27 mouse cellular contexts compared by ENCODE assay signal in genomic region chr17:31832577-31832964, GRCm38 (mm10). TPM values are rescaled to one million over a fixed set of nuclear protein-coding genes. Genes with fewer than 3 reads are reported as not detected.
A peak's percentile ranks its signal among the peaks of the same experiment; 100 is the strongest.
DNase-seq lines count a peak whose midpoint lies in the region; ATAC-seq and TF ChIP-seq lines count a peak whose summit lies in the region.
"Had no signal": no experiment of that assay in that cellular context is flagged by ENCODE, and none has a peak within 500 bp of the region (broad histone marks: within the 10 kb centered on the region; RNA-seq: fewer than 3 reads in every experiment).

No protein-coding gene starts in this region.

- H3K27ac ChIP-seq in liver, adult 2 months (replicated peaks; ENCODE audit: insufficient read depth, low read depth, low read length): no peak overlapping the region
- H3K27ac ChIP-seq in liver, embryonic 11.5 days (ENCODE audit: low read depth, low read length): no peak overlapping the region
- H3K27ac ChIP-seq in limb, embryonic 10.5 days: peak overlapping the region; percentile 74; the same call in 1 of the 2 replicates
- H3K27ac ChIP-seq: embryonic facial prominence, embryonic 12.5 days; hindbrain, embryonic 13.5 days had no signal

- H3K4me2 ChIP-seq in liver, embryonic 11.5 days: no peak overlapping the region
- H3K4me2 ChIP-seq: embryonic facial prominence, embryonic 12.5 days; embryonic facial prominence, embryonic 15.5 days; heart, embryonic 11.5 days; hindbrain, embryonic 13.5 days had no signal

- 39% methylated on average over 9 of the region's 9 CpGs for WGBS in liver, adult 2 months
- 84% methylated on average over 9 of the region's 9 CpGs for WGBS in liver, embryonic 11.5 days
- WGBS in limb, embryonic 10.5 days: 93% methylated on average over 9 of the region's 9 CpGs

- H3K4me3 ChIP-seq in liver, adult 2 months (ENCODE audit: insufficient read depth, low read depth, low read length): no peak overlapping the region
- no peak overlapping the region for H3K4me3 ChIP-seq in liver, embryonic 11.5 days (ENCODE audit: low read depth, low read length)
- peak overlapping the region; percentile 8 for H3K4me3 ChIP-seq in megakaryocyte, embryonic 14.5 days (replicated peaks)
- no peak overlapping the region for H3K4me3 ChIP-seq in limb, embryonic 10.5 days
- H3K4me3 ChIP-seq: embryonic facial prominence, embryonic 12.5 days; embryonic facial prominence, embryonic 15.5 days; gastrocnemius, adult 2 months; hindbrain, embryonic 10.5 days; hindbrain, embryonic 13.5 days had no signal

- H3K9me3 ChIP-seq in liver, embryonic 11.5 days (ENCODE audit: control insufficient read depth, low read length): no peaks in the 10 kb centered on the region
- H3K9me3 ChIP-seq in megakaryocyte, embryonic 14.5 days: peaks cover 15% of the 10 kb centered on the region
- H3K9me3 ChIP-seq in limb, embryonic 10.5 days (replicated peaks): no peaks in the 10 kb centered on the region
- H3K9me3 ChIP-seq: embryonic facial prominence, embryonic 12.5 days; embryonic facial prominence, embryonic 15.5 days; hindbrain, embryonic 13.5 days had no signal

- no peak overlapping the region for H3K9ac ChIP-seq in liver, adult 2 months (ENCODE audit: low read depth, low read length)
- H3K9ac ChIP-seq in liver, embryonic 11.5 days (ENCODE audit: low read depth, low read length): no peak overlapping the region
- H3K9ac ChIP-seq: embryonic facial prominence, embryonic 12.5 days; embryonic facial prominence, embryonic 15.5 days; forebrain, postnatal 0 days; hindbrain, embryonic 13.5 days had no signal

- ATAC-seq in liver, embryonic 11.5 days (replicated peaks; ENCODE audit: low FRiP score): no peak
- ATAC-seq in megakaryocyte, adult 5-6 weeks (ENCODE audit: poor library complexity, severe bottlenecking): no peak
- ATAC-seq: forebrain, embryonic 14.5 days; forebrain, postnatal 0 days; hindbrain, embryonic 16.5 days; Patski had no signal

- H3K36me3 ChIP-seq in liver, adult 2 months (ENCODE audit: control insufficient read depth, insufficient read depth, low read length): no peaks in the 10 kb centered on the region
- no peaks in the 10 kb centered on the region for H3K36me3 ChIP-seq in liver, embryonic 11.5 days (ENCODE audit: control insufficient read depth, insufficient read depth, low read length)
- H3K36me3 ChIP-seq in megakaryocyte, embryonic 14.5 days (replicated peaks; ENCODE audit: low read length): no peaks in the 10 kb centered on the region
- no peaks in the 10 kb centered on the region for H3K36me3 ChIP-seq in limb, embryonic 10.5 days
- H3K36me3 ChIP-seq: embryonic facial prominence, embryonic 12.5 days; embryonic facial prominence, embryonic 15.5 days; G1E; hindbrain, embryonic 10.5 days; hindbrain, embryonic 13.5 days had no signal

- no peak for TF ChIP-seq CTCF in liver, adult 2 months (IDR thresholded peaks at IDR 0.05; ENCODE audit: low read depth, low read length)

- intact Hi-C loops in heart, postnatal 25 days (cut with DNase I): loop anchor here (5.0 kb wide), 1 partner anchor 40 kb away; no protein-coding TSS in a partner anchor
- intact Hi-C loops in left cerebral cortex, postnatal 25 days (cut with DNase I): no loop called here

- H3K79me2 ChIP-seq in liver, adult 2 months (ENCODE audit: control insufficient read depth, insufficient read depth, low read length): no peaks in the 10 kb centered on the region

- no peaks in the 10 kb centered on the region for H3K27me3 ChIP-seq in liver, adult 2 months (ENCODE audit: control insufficient read depth, insufficient read depth, low read length)
- H3K27me3 ChIP-seq in liver, embryonic 11.5 days (replicated peaks; ENCODE audit: control insufficient read depth, insufficient read depth, low read length): no peaks in the 10 kb centered on the region
- peaks cover 82% of the 10 kb centered on the region for H3K27me3 ChIP-seq in megakaryocyte, embryonic 14.5 days (replicated peaks)
- H3K27me3 ChIP-seq in limb, embryonic 10.5 days (ENCODE audit: low read depth, poor library complexity, severe bottlenecking): no peaks in the 10 kb centered on the region
- H3K27me3 ChIP-seq: embryonic facial prominence, embryonic 12.5 days; embryonic facial prominence, embryonic 15.5 days; hindbrain, embryonic 13.5 days; Patski had no signal

- peaks cover 5% of the 10 kb centered on the region; the same call in 1 of the 2 replicates for H3K4me1 ChIP-seq in liver, adult 2 months (ENCODE audit: control insufficient read depth, insufficient read depth, low read length)
- H3K4me1 ChIP-seq in liver, embryonic 11.5 days (replicated peaks; ENCODE audit: control insufficient read depth, insufficient read depth, low read length): peaks cover 8% of the 10 kb centered on the region
- peaks cover 57% of the 10 kb centered on the region for H3K4me1 ChIP-seq in megakaryocyte, embryonic 14.5 days
- H3K4me1 ChIP-seq in limb, embryonic 10.5 days: peaks cover 44% of the 10 kb centered on the region

- peak; percentile 88 for DNase-seq in heart, adult 11 months
- DNase-seq in heart, postnatal 25 days (ENCODE audit: low spot score): no peak
- peak; percentile 70 for DNase-seq in liver, adult 2 months (ENCODE audit: extremely low read depth, low read depth, low spot score)
- no peak for DNase-seq in liver, embryonic 11.5 days (ENCODE audit: low spot score)
- no peak for DNase-seq in limb, embryonic 10.5 days (ENCODE audit: low spot score)
- DNase-seq in left cerebral cortex, postnatal 25 days (ENCODE audit: low spot score in 2 of 2): no peak
- DNase-seq: adrenal gland, postnatal 10 days; adrenal gland, postnatal 36 days; cerebellum, adult 18-20 months; cerebellum, adult 9-10 months; cerebellum, postnatal 14 days; forebrain, postnatal 0 days; gastrocnemius, adult 2 months; gastrocnemius, postnatal 14 days; heart, adult 18-20 months; heart, postnatal 36 days had no signal

- TF ChIP-seq POLR2A in liver, adult 2 months (IDR thresholded peaks at IDR 0.05; ENCODE audit: extremely low read depth, insufficient read depth, low read length): no peak

RNA-seq across cellular contexts. Expression of gene Sik1, which starts 23.0 kb away (rescaled TPM):
- 10 to 100 TPM; 18.7 to 29.0 TPM for total RNA-seq in heart, postnatal 25 days (2021)
- total RNA-seq in liver, adult 2 months (2014; rRNA removed): 2.7 and 6.6 TPM in 2 replicates
- 8.0 and 10.5 TPM in 2 replicates for polyA plus RNA-seq in liver, adult 2 months (2012; rRNA removed)
- polyA plus RNA-seq in liver, embryonic 11.5 days (2014; fragmentation: Nextera tagmentation; extraction: Ambion mirVana): 10.4 and 11.2 TPM in 2 replicates
- polyA plus RNA-seq in megakaryocyte, embryonic 14.5 days (2012; ENCODE audit: insufficient read depth, low replicate concordance): 8.7 and 12.8 TPM in 2 replicates
- 29.9 and 37.6 TPM in 2 replicates for total RNA-seq in megakaryocyte, adult 5-6 weeks (2015)
- total RNA-seq in megakaryocyte, adult 5-6 weeks (2017): 30.6 and 31.2 TPM in 2 replicates
- polyA plus RNA-seq in limb, embryonic 10.5 days (2016; fragmentation: Nextera tagmentation; extraction: Ambion mirVana): 10.3 and 13.4 TPM in 2 replicates
- 10 to 100 TPM; 20.2 to 20.9 TPM for total RNA-seq in left cerebral cortex, postnatal 25 days (2021)

Comparison
In these comparisons a context has a peak if more than half of its experiments do, and no peak if none do; other contexts are left out.
1. DNase-seq: peak in heart, adult 11 months (single experiment) and liver, adult 2 months (single experiment); none in heart, postnatal 25 days (single experiment), liver, embryonic 11.5 days (single experiment), limb, embryonic 10.5 days (single experiment) and left cerebral cortex, postnatal 25 days (0 of 2).